Mouse (Mus musculus) bone marrow, adult 2 months (tissue): ENCODE results near the gene Lrit3. TPM values are rescaled to one million over a fixed set of nuclear protein-coding genes. Genes with fewer than 3 reads are reported as not detected.
A peak's percentile ranks its signal among the peaks of the same experiment; 100 is the strongest.

Experiments used
- H3K27ac ChIP-seq: fragments of 200-500 bp; 2 replicates; pipeline ENCODE4 v1.5.1; 2012; ENCODE audit warnings: low read depth, mild to moderate bottlenecking, control low read depth, inconsistent platforms, low read length; ENCODE audit not compliant: control insufficient read depth, poor library complexity, insufficient read depth
- H3K4me1 ChIP-seq: fragments of 200-500 bp; 2 replicates; pipeline ENCODE4 v1.6.1; 2011; ENCODE audit warnings: low read length; ENCODE audit not compliant: control insufficient read depth, insufficient read depth
- H3K4me3 ChIP-seq: fragments of 200-500 bp; replicated peaks from 2 replicates; pipeline ENCODE3; 2011; ENCODE audit warnings: mild to moderate bottlenecking, low read depth, low read length, control low read depth; ENCODE audit not compliant: control insufficient read depth
- CTCF ChIP-seq: fragments of 200-500 bp; IDR thresholded peaks from 2 replicates; pipeline ENCODE4 v1.5.1; 2011; ENCODE audit warnings: low read length, control low read depth; ENCODE audit not compliant: control insufficient read depth, insufficient read depth
- POLR2A ChIP-seq: fragments of 200-500 bp; IDR thresholded peaks from 2 replicates; pipeline ENCODE4 v1.6.1; 2011; ENCODE audit warnings: low read depth, mild to moderate bottlenecking, control low read depth, low read length, borderline replicate concordance; ENCODE audit not compliant: control insufficient read depth
- WGBS: fragments of 180-500 bp; shearing (Covaris S2); methylation state at CpG from one replicate; pipeline ENCODE4 v1.1.7; 2018; 5-methylcytosine and 5-hydroxymethylcytosine counted together
- polyA plus RNA-seq: library from polyadenylated mRNA; stranded (reverse); fragments of >200 nt; gene quantifications from 2 replicates; pipeline ENCODE4 v1.2.4, GENCODE M21; 2011; ENCODE audit warnings: low replicate concordance; ENCODE audit not compliant: missing spikeins, insufficient read depth, insufficient read length

Gene Lrit3
- polyA plus RNA-seq: not detected in 2 replicates

DNA sequence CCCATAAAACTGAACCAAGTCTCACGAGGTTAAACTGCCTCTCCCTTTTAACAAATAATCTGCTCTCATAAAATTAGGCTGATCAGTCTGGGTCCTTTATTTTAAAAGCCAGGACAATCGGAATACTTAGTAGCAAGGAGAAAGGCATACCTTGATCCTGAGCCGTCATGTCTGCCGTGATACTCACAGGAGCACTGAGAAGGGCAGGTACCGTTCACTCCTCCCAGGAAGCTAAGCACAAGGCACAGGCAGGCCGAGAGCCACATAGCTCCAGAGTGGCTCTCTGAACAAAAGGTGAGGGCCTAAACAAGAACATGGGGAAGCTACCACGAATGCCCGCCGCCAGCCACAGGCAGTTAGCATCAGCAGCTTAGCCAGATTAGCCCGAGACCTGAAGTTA lies at the start of gene Lrit3:
Gene Lrit3, minus strand, starts transcription at position 266 of the 400 bp plus-strand sequence.
- Histone ChIP-seq H3K4me3 (no peak within 1 kb of the TSS), H3K27ac (no peak within 1 kb of the TSS), H3K4me1 (no peaks in the 10 kb centered on the region)
- 76% methylated on average over 10 of the region's 10 CpGs for WGBS
- TF ChIP-seq CTCF: no peak
- no peak for TF ChIP-seq POLR2A

DNA sequence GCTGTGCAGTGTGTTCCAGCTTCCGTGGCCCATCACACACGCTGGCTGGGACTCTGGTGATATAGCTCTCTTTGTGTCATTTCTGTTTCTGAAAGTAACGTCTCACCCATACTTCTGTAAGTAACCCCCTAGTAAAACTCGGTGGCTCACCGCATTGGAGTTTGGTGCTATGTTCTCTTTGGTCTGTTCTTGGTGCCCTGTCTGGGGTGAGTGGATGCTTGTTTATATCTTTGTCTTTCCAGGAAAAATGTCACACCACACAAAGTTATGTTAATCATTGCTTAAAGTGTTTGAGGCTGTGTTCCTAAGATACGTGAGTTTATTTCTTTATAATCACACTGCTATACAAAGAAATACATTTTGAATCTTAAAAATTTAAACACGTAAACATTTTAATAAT lies 43.0 kb upstream of the Lrit3 start:
- Histone ChIP-seq H3K27ac (no peak overlapping the region), H3K4me1 (no peaks in the 10 kb centered on the region), H3K4me3 (no peak overlapping the region)
- 78% methylated on average over 7 of the region's 7 CpGs for WGBS
- TF ChIP-seq POLR2A: no peak

DNA sequence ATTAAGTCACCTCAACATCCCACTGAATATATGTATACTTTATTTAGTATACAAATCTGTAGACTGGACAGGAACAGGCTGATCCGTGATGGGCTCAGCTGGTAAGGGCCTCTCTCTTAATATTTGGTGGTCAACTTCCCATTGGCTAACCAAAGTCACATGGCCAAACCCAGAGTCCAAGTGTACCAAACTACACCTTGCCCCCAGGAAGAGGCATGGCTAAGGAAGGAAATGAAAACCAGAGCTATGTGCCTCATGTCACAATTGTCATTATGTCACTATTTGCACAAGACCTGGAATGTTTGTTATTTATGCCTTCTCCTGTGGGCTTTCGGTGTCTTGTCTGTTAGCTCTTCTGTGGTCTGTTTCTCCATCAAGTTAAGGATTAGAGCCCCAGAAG lies 42.0 kb upstream of the Lrit3 start:
- Histone ChIP-seq H3K27ac (no peak overlapping the region), H3K4me3 (no peak overlapping the region), H3K4me1 (no peaks in the 10 kb centered on the region)
- no peak for TF ChIP-seq POLR2A
- no peak for TF ChIP-seq CTCF
- WGBS: 49% methylated on average over 2 of the region's 2 CpGs

DNA sequence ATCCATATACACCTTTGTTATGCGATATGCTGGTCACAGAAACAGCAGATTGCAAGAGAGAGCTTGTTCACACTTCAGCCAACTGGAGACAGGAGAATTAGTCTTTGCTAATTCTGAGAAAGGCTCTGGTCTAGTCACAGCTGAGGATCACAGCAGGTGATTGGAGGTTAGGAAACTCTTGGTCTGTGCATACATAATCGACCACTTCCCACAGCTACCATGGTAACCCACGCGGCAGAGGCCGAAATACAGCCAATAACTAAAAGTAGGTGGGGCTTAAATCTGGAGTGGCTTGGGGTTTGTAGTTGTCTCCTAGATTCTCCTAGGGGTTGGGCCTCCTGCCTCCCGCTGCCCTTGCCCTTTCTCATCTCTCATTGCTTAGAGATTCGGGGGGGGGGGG lies 34.2 kb upstream of the Lrit3 start:
- Histone ChIP-seq H3K27ac (no peak overlapping the region), H3K4me1 (no peaks in the 10 kb centered on the region), H3K4me3 (no peak overlapping the region)
- WGBS: 60% methylated on average over 7 of the region's 7 CpGs
- TF ChIP-seq CTCF (no peak), POLR2A (no peak)

DNA sequence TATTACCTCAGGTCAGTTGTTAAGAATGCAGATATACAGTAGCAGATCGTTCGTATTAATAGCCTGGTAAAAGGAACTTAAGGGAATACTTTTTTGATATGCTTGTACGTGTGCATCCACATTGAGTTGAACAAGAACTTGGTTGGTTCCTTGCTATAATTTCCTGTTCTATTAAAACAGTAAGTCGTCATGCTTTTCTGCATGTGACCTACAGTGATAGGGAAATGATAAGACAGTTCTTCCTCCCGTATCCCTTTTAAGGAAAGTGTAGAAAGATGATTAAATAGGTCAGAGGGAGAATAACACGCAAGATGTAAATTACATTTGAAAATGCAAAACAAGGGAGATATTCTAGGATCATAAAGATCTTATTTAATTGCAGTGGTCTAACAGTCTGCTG lies 33.1 kb upstream of the Lrit3 start:
- no peak for TF ChIP-seq POLR2A
- TF ChIP-seq CTCF: no peak
- WGBS: 73% methylated on average over 6 of the region's 6 CpGs
- Histone ChIP-seq H3K4me3 (no peak overlapping the region), H3K27ac (no peak overlapping the region), H3K4me1 (no peaks in the 10 kb centered on the region)

DNA sequence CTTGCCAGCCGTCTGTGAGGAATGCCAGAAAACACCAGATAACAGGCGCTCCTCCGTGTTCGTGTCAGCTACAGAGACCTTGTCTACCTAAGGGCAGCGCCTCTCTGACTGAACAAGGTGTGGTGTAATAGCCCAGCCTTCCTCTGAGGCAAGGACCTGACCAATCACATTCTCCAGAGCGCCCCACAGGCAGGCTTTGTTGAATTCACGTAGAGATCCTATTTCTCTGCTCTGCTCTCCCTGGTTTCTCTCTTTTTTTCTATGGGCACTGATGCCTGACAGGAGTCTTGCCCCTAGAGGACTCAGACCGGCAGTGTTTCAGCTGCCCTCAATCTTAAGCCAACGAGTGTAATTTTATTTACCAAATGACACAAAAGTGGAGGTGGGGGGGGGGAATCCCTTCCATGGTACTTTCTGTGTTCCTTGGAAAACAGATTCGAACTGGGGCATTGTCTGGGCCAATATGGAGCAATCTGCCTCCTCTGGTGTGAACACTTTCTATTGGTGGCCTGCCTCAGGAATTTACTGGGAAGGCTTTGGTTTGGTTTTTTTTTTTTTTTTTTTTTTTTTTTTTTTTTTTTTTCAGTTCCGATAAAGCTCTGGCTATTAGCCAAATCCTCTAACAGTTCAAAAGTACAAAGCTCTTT lies 32.3 kb upstream of the Lrit3 start:
- TF ChIP-seq POLR2A: no peak
- TF ChIP-seq CTCF: no peak
- no peak overlapping the region for H3K4me3 ChIP-seq
- no peak overlapping the region for H3K27ac ChIP-seq
- 29% methylated on average over 11 of the region's 11 CpGs for WGBS
- H3K4me1 ChIP-seq: no peaks in the 10 kb centered on the region

DNA sequence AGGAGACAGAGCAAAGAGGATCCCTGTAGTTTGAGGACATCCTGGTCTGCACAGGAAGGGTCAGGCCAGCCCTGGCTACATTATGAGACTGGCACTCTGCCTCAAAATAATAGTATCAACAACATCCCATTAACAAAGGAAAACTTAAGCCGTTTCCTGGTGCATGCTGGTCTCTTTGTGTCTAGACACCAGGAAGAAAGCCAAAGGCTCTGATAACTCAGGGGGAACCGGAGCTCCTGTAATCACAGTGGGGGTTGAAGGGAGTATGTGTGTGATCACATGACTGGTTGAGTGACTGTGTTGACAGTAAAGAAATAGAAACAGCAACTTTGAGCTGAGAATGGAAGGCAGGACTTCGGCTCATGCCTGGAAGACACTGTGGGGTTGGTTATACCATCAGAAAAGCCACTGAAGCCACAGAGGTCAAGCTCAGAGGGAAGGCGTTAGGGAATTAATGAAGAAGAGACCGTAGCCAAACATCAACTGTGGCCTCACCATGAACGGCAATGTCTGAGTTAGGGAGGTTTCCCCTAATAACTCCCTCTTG lies 31.6 kb upstream of the Lrit3 start, which contains the start of gene Cfi:
Gene Cfi, plus strand, starts transcription at position 497 of the 547 bp plus-strand sequence.
- Histone ChIP-seq H3K27ac (no peak within 1 kb of the TSS), H3K4me3 (no peak within 1 kb of the TSS), H3K4me1 (no peaks in the 10 kb centered on the region)
- no peak for TF ChIP-seq POLR2A
- no peak for TF ChIP-seq CTCF
- WGBS: 57% methylated on average over 6 of the region's 6 CpGs

DNA sequence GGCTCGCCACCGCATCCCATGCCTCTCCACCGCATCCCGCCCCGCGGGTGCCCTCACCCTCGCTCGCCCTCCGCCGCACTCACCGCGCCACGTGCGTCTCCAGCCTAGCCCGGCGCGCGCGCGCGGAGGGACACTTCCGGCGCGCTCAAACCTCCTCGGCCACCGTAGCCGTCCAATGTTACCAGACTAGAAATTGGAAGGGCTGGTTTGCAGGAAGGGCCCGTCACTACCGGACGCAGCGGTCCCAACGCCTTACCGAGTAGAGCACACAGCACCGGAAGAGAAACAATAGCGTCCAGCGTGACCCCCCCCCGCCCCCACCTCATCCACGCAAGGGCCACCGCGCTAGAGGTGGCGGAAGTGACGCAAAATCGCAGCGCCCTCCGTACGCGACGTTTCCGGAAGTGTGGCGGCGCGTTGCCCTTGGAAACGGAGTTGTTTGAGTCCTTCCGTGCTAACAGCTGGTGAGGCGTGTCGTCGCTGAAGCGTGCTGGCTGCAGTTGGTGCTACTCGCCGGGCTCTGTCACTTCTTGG lies 27.3 kb upstream of the Lrit3 start, which contains the start of gene Gar1:
Gene Gar1, minus strand, starts transcription at position 362 of the 534 bp plus-strand sequence.
- H3K27ac ChIP-seq: peak within 1 kb of the TSS; percentile 92
- 0 out of 2 replicates have a peak, but pooled peaks have one; percentile 14 for TF ChIP-seq POLR2A
- no peak for TF ChIP-seq CTCF
- H3K4me1 ChIP-seq: no peaks in the 10 kb centered on the region
- WGBS: under 1% methylated on average over 60 of the region's 60 CpGs
- H3K4me3 ChIP-seq: peak within 1 kb of the TSS; percentile 98

DNA sequence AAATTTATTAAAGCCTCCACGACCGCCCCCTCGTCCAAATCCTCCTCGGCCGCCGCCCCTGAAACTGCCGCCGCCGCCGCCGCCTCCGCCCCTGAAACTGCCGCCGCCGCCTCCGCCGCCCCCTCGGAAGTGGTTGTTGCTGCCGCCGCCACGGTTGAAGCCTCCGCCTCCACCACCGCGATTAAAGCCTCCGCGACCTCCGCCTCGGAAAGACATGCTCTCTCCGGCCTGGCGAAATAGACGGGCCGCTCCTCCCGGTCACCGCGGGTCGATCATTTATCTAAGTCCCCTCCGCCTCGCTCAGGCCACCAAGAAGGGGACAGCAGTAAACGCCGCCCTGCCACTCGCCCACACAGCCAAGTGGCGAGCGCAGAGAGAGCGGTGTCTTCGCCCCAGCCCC lies 26.8 kb upstream of the Lrit3 start:
- TF ChIP-seq CTCF: no peak
- WGBS: under 1% methylated on average over 45 of the region's 45 CpGs
- Histone ChIP-seq H3K4me1 (no peaks in the 10 kb centered on the region), H3K4me3 (peak overlapping the region; percentile 98), H3K27ac (peak overlapping the region; percentile 92)
